Mouse (Mus musculus) ES-Bruce4 (cell line): Measurements from ENCODE around the gene Scmh1.

Source experiments
- CTCF ChIP-seq: IDR thresholded peaks from one replicate; pipeline ENCODE4 v1.8.1; 2011; ENCODE audit warnings: low read depth, low read length
- EP300 ChIP-seq: IDR thresholded peaks from 2 replicates; pipeline ENCODE4 v1.6.1; 2011; ENCODE audit warnings: low read depth, low read length; ENCODE audit not compliant: insufficient read depth
- POLR2A ChIP-seq: IDR thresholded peaks from one replicate; pipeline ENCODE4 v1.8.1; 2011; ENCODE audit warnings: low read length; ENCODE audit not compliant: insufficient read depth

DNA sequence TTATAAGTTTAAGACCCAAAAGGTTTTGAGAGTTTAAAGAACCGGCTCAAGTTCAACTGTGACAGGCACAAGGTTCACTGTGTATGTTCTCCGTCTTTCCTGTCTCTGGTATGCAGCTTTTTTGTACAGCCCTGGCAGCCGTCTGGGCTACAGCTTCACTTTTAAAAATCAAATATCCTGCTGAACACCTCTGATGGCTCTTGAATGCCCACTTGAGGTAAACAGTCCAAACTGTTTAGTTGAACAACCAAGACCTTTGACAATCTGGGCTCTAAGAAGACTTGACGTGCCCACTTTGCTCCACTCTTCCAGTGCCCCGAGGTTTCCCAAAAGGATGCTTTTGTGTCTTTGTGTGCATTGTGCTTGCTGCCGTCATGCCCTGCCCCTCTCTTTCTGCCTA is 13.5 kb upstream of the Scmh1 start:
- TF ChIP-seq CTCF, result no peak
- TF ChIP-seq POLR2A, result no peak
- TF ChIP-seq EP300, result no peak
